Mouse (Mus musculus) lung, adult 2 months (tissue): ENCODE data around the gene Fam81a.

ENCODE experiments used
- CTCF ChIP-seq: fragments of 200-500 bp; IDR thresholded peaks from 2 replicates; pipeline ENCODE4 v1.5.1; 2011; ENCODE audit warnings: mild to moderate bottlenecking, low read length, control low read depth; ENCODE audit not compliant: insufficient read depth
- POLR2A ChIP-seq: fragments of 200-500 bp; IDR thresholded peaks from 2 replicates; pipeline ENCODE4 v1.6.1; 2011; ENCODE audit warnings: low read depth, mild to moderate bottlenecking, control low read depth, low read length, borderline replicate concordance; ENCODE audit errors: extremely low read depth

DNA sequence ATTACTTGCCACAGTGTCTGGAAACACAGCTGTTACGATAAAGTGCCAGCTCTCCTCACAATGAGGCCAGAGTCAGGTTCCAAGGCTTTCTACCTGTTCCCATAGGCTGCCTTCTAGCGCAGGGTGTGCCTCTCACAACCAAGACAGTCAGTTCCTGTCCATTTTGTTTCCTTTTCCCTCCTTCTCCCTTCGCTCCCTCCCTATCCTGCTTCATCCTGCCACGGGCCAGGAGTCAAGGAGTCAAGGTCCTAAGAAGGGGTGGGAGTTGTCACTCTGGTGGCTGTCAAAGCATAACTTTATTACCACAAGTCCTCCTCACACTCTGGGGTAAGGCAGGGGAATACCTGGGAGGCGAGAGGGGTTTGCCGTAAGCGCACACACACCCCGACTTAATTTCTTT lies 966 bp upstream of the Fam81a start:
- TF ChIP-seq CTCF (no peak), POLR2A (no peak)
